Mouse (Mus musculus): ENCODE measurements around the gene Ckm.

DNA sequence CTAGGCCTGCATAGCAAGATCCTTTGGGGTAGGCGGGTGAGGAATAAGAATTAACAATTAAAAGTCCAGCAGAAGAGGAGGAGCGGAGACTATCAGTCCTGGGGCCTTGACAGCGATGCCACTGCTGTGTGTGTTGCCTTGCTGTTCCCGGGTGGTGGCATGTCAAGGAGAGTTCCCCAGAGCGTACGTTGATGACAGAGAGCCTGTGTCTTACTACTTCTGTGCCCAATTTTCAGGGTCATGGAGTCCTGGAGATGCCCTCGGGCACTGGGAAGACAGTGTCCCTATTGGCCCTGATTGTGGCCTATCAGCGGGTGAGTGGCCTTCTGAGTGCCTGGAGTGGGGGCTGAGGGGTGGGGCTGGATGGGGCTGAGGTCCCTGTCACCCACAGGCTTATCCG, 20.9 kb upstream of the Ckm start:
- TF ChIP-seq CTCF (IDR thresholded peaks at IDR 0.05; ENCODE audit: borderline replicate concordance, extremely low read depth, insufficient read depth, insufficient read length), result no peak
- no peak for TF ChIP-seq POLR2A (IDR thresholded peaks at IDR 0.05; ENCODE audit: borderline replicate concordance, extremely low read depth, insufficient read depth, insufficient read length, poor library complexity, severe bottlenecking)

All from brain, embryonic 14.5 days (tissue).